Mouse (Mus musculus) lung, postnatal 0 days (tissue): Measurements from ENCODE around the gene Gadl1.
A peak's percentile ranks its signal among the peaks of the same experiment; 100 is the strongest.

Source experiments
- CTCF ChIP-seq: IDR thresholded peaks from 2 replicates; pipeline ENCODE4 v1.5.1; 2016; ENCODE audit warnings: antibody characterized with exemption, mild to moderate bottlenecking
- EP300 ChIP-seq: IDR thresholded peaks from 2 replicates; pipeline ENCODE4 v1.6.1; 2016; ENCODE audit warnings: antibody characterized with exemption, mild to moderate bottlenecking, control low read depth

GRCm38 (mm10) chr9:116088912-116089311, 179.7 kb downstream of the Gadl1 start:
- peak; percentile 49 for TF ChIP-seq CTCF
- no peak for TF ChIP-seq EP300
